Mouse (Mus musculus) forebrain, embryonic 15.5 days (tissue): ENCODE measurements around the gene Dapk2. TPM values are rescaled to one million over a fixed set of nuclear protein-coding genes. Genes with fewer than 3 reads are reported as not detected.

ENCODE experiments used
- ATAC-seq: fragments of 200-750 bp; cut with Nextera tagmentation; replicated peaks from 2 replicates; pipeline ENCODE4 v1.8.0; 2017; ENCODE audit warnings: mild to moderate bottlenecking, moderate TSS enrichment, moderate library complexity
- H3K27ac ChIP-seq: fragments of 300-500 bp; sonication (generic); replicated peaks from 2 replicates; pipeline ENCODE4 v1.5.1; 2015; ENCODE audit warnings: mild to moderate bottlenecking, inconsistent platforms
- H3K27me3 ChIP-seq: fragments of 300-500 bp; sonication (generic); 2 replicates; pipeline ENCODE4 v1.6.1; 2015; ENCODE audit warnings: inconsistent platforms
- H3K36me3 ChIP-seq: fragments of 300-500 bp; sonication (generic); 2 replicates; pipeline ENCODE4 v1.6.1; 2015; ENCODE audit warnings: mild to moderate bottlenecking, inconsistent platforms
- H3K4me1 ChIP-seq: fragments of 300-500 bp; sonication (generic); 2 replicates; pipeline ENCODE4 v1.6.1; 2015; ENCODE audit warnings: inconsistent platforms
- H3K4me2 ChIP-seq: fragments of 300-500 bp; sonication (generic); replicated peaks from 2 replicates; pipeline ENCODE4 v1.6.1; 2015; ENCODE audit warnings: mild to moderate bottlenecking, inconsistent platforms
- H3K4me3 ChIP-seq: fragments of 300-500 bp; sonication (generic); 2 replicates; pipeline ENCODE4 v1.5.1; 2015; ENCODE audit warnings: mild to moderate bottlenecking, inconsistent platforms
- H3K9ac ChIP-seq: fragments of 300-500 bp; sonication (generic); replicated peaks from 2 replicates; pipeline ENCODE4 v1.6.1; 2015; ENCODE audit warnings: mild to moderate bottlenecking, inconsistent platforms
- H3K9me3 ChIP-seq: fragments of 300-500 bp; sonication (generic); 2 replicates; pipeline ENCODE4 v1.6.1; 2016; ENCODE audit warnings: inconsistent platforms
- WGBS: fragments of 180-500 bp; shearing (Covaris S2); methylation state at CpG from one replicate; pipeline ENCODE4 v1.1.7; 2015; ENCODE audit warnings: mixed read lengths; 5-methylcytosine and 5-hydroxymethylcytosine counted together
- polyA plus RNA-seq: library from polyadenylated mRNA; unstranded; fragments of >200 nt; fragmentation: Nextera tagmentation; extraction: Ambion mirVana; gene quantifications from 2 replicates; pipeline ENCODE4 v1.2.1, GENCODE M21; 2015

Dapk2 gene
- polyA plus RNA-seq, 1 experiment from 2014 or later: 1.8 TPM

- Histone ChIP-seq H3K9ac (no peak overlapping the region), H3K4me1 (no peaks in the 10 kb centered on the region), H3K4me3 (no peak overlapping the region), H3K9me3 (no peaks in the 10 kb centered on the region), H3K27ac (no peak overlapping the region), H3K27me3 (no peaks in the 10 kb centered on the region), H3K36me3 (no peaks in the 10 kb centered on the region), H3K4me2 (no peak overlapping the region)
- 87% methylated on average over 4 of the region's 4 CpGs for WGBS
- no peak for ATAC-seq
Measured at GRCm38 (mm10) chr9:66243240-66243639, 85.2 kb downstream of the Dapk2 start.

- H3K4me3 ChIP-seq: no peak overlapping the region
- no peaks in the 10 kb centered on the region for H3K4me1 ChIP-seq
- no peaks in the 10 kb centered on the region for H3K36me3 ChIP-seq
- ATAC-seq: no peak
- no peak overlapping the region for H3K4me2 ChIP-seq
- H3K27ac ChIP-seq: no peak overlapping the region
- no peaks in the 10 kb centered on the region for H3K9me3 ChIP-seq
- H3K9ac ChIP-seq: no peak overlapping the region
- no peaks in the 10 kb centered on the region for H3K27me3 ChIP-seq
- 92% methylated on average over 5 of the region's 5 CpGs for WGBS
Measured at GRCm38 (mm10) chr9:66244079-66244478, 86.1 kb downstream of the Dapk2 start.

- no peak for ATAC-seq
- H3K9ac ChIP-seq: no peak overlapping the region
- 62% methylated on average over 4 of the region's 4 CpGs for WGBS
- H3K4me2 ChIP-seq: no peak overlapping the region
- no peaks in the 10 kb centered on the region for H3K27me3 ChIP-seq
- H3K36me3 ChIP-seq: no peaks in the 10 kb centered on the region
- no peaks in the 10 kb centered on the region for H3K4me1 ChIP-seq
- H3K4me3 ChIP-seq: no peak overlapping the region
- H3K9me3 ChIP-seq: no peaks in the 10 kb centered on the region
- no peak overlapping the region for H3K27ac ChIP-seq
Measured at GRCm38 (mm10) chr9:66245707-66246106, 87.7 kb downstream of the Dapk2 start.

- H3K9me3 ChIP-seq: no peaks in the 10 kb centered on the region
- 78% methylated on average over 6 of the region's 6 CpGs for WGBS
- no peaks in the 10 kb centered on the region for H3K27me3 ChIP-seq
- no peak overlapping the region for H3K9ac ChIP-seq
- no peak overlapping the region for H3K4me2 ChIP-seq
- H3K4me3 ChIP-seq: no peak overlapping the region
- H3K27ac ChIP-seq: no peak overlapping the region
- H3K36me3 ChIP-seq: no peaks in the 10 kb centered on the region
- no peaks in the 10 kb centered on the region for H3K4me1 ChIP-seq
- no peak for ATAC-seq
Measured at GRCm38 (mm10) chr9:66249281-66249680, 91.3 kb downstream of the Dapk2 start.

- H3K9me3 ChIP-seq: no peaks in the 10 kb centered on the region
- no peaks in the 10 kb centered on the region for H3K36me3 ChIP-seq
- H3K4me2 ChIP-seq: no peak overlapping the region
- H3K4me3 ChIP-seq: no peak overlapping the region
- H3K9ac ChIP-seq: no peak overlapping the region
- H3K4me1 ChIP-seq: no peaks in the 10 kb centered on the region
- 59% methylated on average over 6 of the region's 6 CpGs for WGBS
- H3K27me3 ChIP-seq: no peaks in the 10 kb centered on the region
- no peak overlapping the region for H3K27ac ChIP-seq
- ATAC-seq: no peak
Measured at GRCm38 (mm10) chr9:66251159-66251691, 93.2 kb downstream of the Dapk2 start.

GRCm38 (mm10) chr9:66261741-66262140 lies 103.7 kb downstream of the Dapk2 start:
- no peak for ATAC-seq
- Histone ChIP-seq H3K9me3 (no peaks in the 10 kb centered on the region), H3K4me1 (no peaks in the 10 kb centered on the region), H3K4me3 (no peak overlapping the region), H3K27me3 (no peaks in the 10 kb centered on the region), H3K9ac (no peak overlapping the region), H3K36me3 (no peaks in the 10 kb centered on the region), H3K4me2 (no peak overlapping the region), H3K27ac (no peak overlapping the region)
- WGBS: 75% methylated on average over 2 of the region's 2 CpGs

- H3K9me3 ChIP-seq: no peaks in the 10 kb centered on the region
- no peaks in the 10 kb centered on the region for H3K4me1 ChIP-seq
- WGBS: 96% methylated on average over 2 of the region's 2 CpGs
- H3K27me3 ChIP-seq: no peaks in the 10 kb centered on the region
- no peaks in the 10 kb centered on the region for H3K36me3 ChIP-seq
- ATAC-seq: no peak
- H3K27ac ChIP-seq: no peak overlapping the region
- H3K4me2 ChIP-seq: no peak overlapping the region
- no peak overlapping the region for H3K4me3 ChIP-seq
- H3K9ac ChIP-seq: no peak overlapping the region
Measured at GRCm38 (mm10) chr9:66263701-66264100, 105.7 kb downstream of the Dapk2 start.

- no peaks in the 10 kb centered on the region for H3K27me3 ChIP-seq
- no peak overlapping the region for H3K9ac ChIP-seq
- H3K4me1 ChIP-seq: no peaks in the 10 kb centered on the region
- no peaks in the 10 kb centered on the region for H3K9me3 ChIP-seq
- WGBS: 54% methylated on average over 2 of the region's 2 CpGs
- no peak for ATAC-seq
- H3K27ac ChIP-seq: no peak overlapping the region
- H3K4me2 ChIP-seq: no peak overlapping the region
- H3K4me3 ChIP-seq: no peak overlapping the region
- no peaks in the 10 kb centered on the region for H3K36me3 ChIP-seq
Measured at GRCm38 (mm10) chr9:66265645-66266044, 107.6 kb downstream of the Dapk2 start.

GRCm38 (mm10) chr9:66266237-66267170 lies 108.5 kb downstream of the Dapk2 start:
- Histone ChIP-seq H3K4me2 (no peak overlapping the region), H3K4me1 (no peaks in the 10 kb centered on the region), H3K36me3 (no peaks in the 10 kb centered on the region), H3K9me3 (no peaks in the 10 kb centered on the region), H3K27ac (no peak overlapping the region), H3K9ac (no peak overlapping the region), H3K27me3 (no peaks in the 10 kb centered on the region), H3K4me3 (no peak overlapping the region)
- no peak for ATAC-seq
- 61% methylated on average over 5 of the region's 5 CpGs for WGBS

GRCm38 (mm10) chr9:66268804-66269203 lies 110.8 kb downstream of the Dapk2 start:
- H3K4me1 ChIP-seq: no peaks in the 10 kb centered on the region
- H3K9me3 ChIP-seq: no peaks in the 10 kb centered on the region
- no peaks in the 10 kb centered on the region for H3K27me3 ChIP-seq
- H3K27ac ChIP-seq: no peak overlapping the region
- H3K9ac ChIP-seq: no peak overlapping the region
- H3K4me2 ChIP-seq: no peak overlapping the region
- H3K36me3 ChIP-seq: no peaks in the 10 kb centered on the region
- ATAC-seq: no peak
- 79% methylated on average over 4 of the region's 4 CpGs for WGBS
- no peak overlapping the region for H3K4me3 ChIP-seq

GRCm38 (mm10) chr9:66270038-66270437 lies 112.0 kb downstream of the Dapk2 start:
- Histone ChIP-seq H3K4me3 (no peak overlapping the region), H3K36me3 (no peaks in the 10 kb centered on the region), H3K4me1 (peaks cover 7% of the 10 kb centered on the region), H3K9me3 (no peaks in the 10 kb centered on the region), H3K27me3 (no peaks in the 10 kb centered on the region), H3K4me2 (no peak overlapping the region), H3K27ac (no peak overlapping the region), H3K9ac (no peak overlapping the region)
- ATAC-seq: no peak
- WGBS: 62% methylated on average over 4 of the region's 4 CpGs

GRCm38 (mm10) chr9:66271726-66272125 lies 113.7 kb downstream of the Dapk2 start:
- no peaks in the 10 kb centered on the region for H3K9me3 ChIP-seq
- H3K36me3 ChIP-seq: no peaks in the 10 kb centered on the region
- H3K4me2 ChIP-seq: no peak overlapping the region
- WGBS: 55% methylated on average over 5 of the region's 5 CpGs
- no peak overlapping the region for H3K9ac ChIP-seq
- H3K27me3 ChIP-seq: no peaks in the 10 kb centered on the region
- no peak overlapping the region for H3K4me3 ChIP-seq
- no peak overlapping the region for H3K27ac ChIP-seq
- ATAC-seq: no peak
- peaks cover 23% of the 10 kb centered on the region for H3K4me1 ChIP-seq
